Mouse (Mus musculus) liver, postnatal 0 days (tissue): ENCODE measurements around the gene Zfand6. TPM values are rescaled to one million over a fixed set of nuclear protein-coding genes. Genes with fewer than 3 reads are reported as not detected.

Experiments used
- ATAC-seq: fragments of 200-750 bp; cut with Nextera tagmentation; 2 replicates; pipeline ENCODE4 v1.8.0; 2017; ENCODE audit warnings: mild to moderate bottlenecking, moderate library complexity
- DNase-seq: peaks from one replicate; pipeline ENCODE4 v3.0.0-alpha.2; 2016
- H3K27ac ChIP-seq: fragments of 300-500 bp; sonication (generic); 2 replicates; pipeline ENCODE4 v1.5.1; 2014; ENCODE audit warnings: antibody characterized with exemption, moderate library complexity, mild to moderate bottlenecking, low read depth
- H3K27me3 ChIP-seq: fragments of 300-500 bp; sonication (generic); 2 replicates; pipeline ENCODE4 v1.6.1; 2014; ENCODE audit warnings: low read length, control low read depth, mixed read lengths; ENCODE audit not compliant: insufficient read depth
- H3K36me3 ChIP-seq: fragments of 300-500 bp; sonication (generic); replicated peaks from 2 replicates; pipeline ENCODE4 v1.6.1; 2014; ENCODE audit warnings: mild to moderate bottlenecking, control low read depth, low read length, moderate library complexity, mixed read lengths; ENCODE audit not compliant: insufficient read depth
- H3K4me1 ChIP-seq: fragments of 300-500 bp; sonication (generic); 2 replicates; pipeline ENCODE4 v1.6.1; 2014; ENCODE audit warnings: antibody characterized with exemption, mild to moderate bottlenecking, control low read depth; ENCODE audit not compliant: insufficient read depth
- H3K4me2 ChIP-seq: fragments of 300-500 bp; sonication (generic); 2 replicates; pipeline ENCODE4 v1.6.1; 2014; ENCODE audit warnings: low read depth, mild to moderate bottlenecking, low read length, moderate library complexity, mixed read lengths
- H3K4me3 ChIP-seq: fragments of 300-500 bp; sonication (generic); 2 replicates; pipeline ENCODE4 v1.5.1; 2014; ENCODE audit warnings: low read depth, low read length
- H3K9ac ChIP-seq: fragments of 300-500 bp; sonication (generic); replicated peaks from 2 replicates; pipeline ENCODE4 v1.6.1; 2014; ENCODE audit warnings: mild to moderate bottlenecking, moderate library complexity
- H3K9me3 ChIP-seq: fragments of 300-500 bp; sonication (generic); 2 replicates; pipeline ENCODE4 v1.6.1; 2016; ENCODE audit warnings: mild to moderate bottlenecking, control low read depth, low read length, mixed read lengths
- CTCF ChIP-seq: sonication (generic); IDR thresholded peaks from 2 replicates; pipeline ENCODE4 v1.5.1; 2016; ENCODE audit warnings: antibody characterized with exemption, low read depth
- EP300 ChIP-seq: IDR thresholded peaks from 2 replicates; pipeline ENCODE4 v1.6.1; 2016; ENCODE audit warnings: antibody characterized with exemption, low read depth, mild to moderate bottlenecking
- WGBS: fragments of 180-500 bp; shearing (Covaris S2); extraction: QIAGEN DNeasy Blood & Tissue Kit; methylation state at CpG from one replicate; pipeline ENCODE4 v1.1.7; 2014; ENCODE audit not compliant: insufficient replicate concordance; 5-methylcytosine and 5-hydroxymethylcytosine counted together
- polyA plus RNA-seq: library from polyadenylated mRNA; unstranded; fragments of >200 nt; fragmentation: Nextera tagmentation; extraction: Ambion mirVana; gene quantifications from 2 replicates; pipeline ENCODE4 v1.2.1, GENCODE M21; 2015

The Zfand6 gene
- polyA plus RNA-seq, 1 experiment from 2014 or later = 160 TPM

DNA sequence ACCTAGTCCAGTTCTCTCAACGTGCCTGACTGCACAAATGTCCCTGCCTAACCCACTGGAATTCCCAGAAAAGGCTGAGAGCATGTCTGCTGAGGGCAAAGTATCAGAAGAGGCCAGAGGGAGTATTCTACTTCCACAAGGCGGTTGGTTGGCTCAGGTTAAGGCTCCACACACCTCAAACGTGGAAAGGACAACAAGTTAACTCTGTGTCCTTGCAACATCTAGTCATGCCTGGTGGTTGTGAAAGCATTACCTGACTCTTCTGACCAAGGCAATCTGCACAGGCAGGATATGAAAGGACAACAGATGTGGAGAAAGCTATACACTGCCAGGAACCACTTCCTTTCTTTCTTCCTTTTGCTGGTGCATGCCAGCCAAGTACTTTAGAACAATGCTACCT, 85.3 kb downstream of the Zfand6 start:
- Histone ChIP-seq H3K27me3 (no peaks in the 10 kb centered on the region), H3K9me3 (no peaks in the 10 kb centered on the region), H3K4me3 (peak overlapping the region; percentile 65), H3K4me1 (peaks cover 25% of the 10 kb centered on the region), H3K4me2 (peak overlapping the region; percentile 95), H3K36me3 (0 out of 2 replicates have a peak, but pooled peaks cover 5% of the 10 kb centered on the region), H3K9ac (peak overlapping the region; percentile 79), H3K27ac (peak overlapping the region; percentile 97)
- ATAC-seq (peak; percentile 60), DNase-seq (peak; percentile 63)
- WGBS = 39% methylated on average over 3 of the region's 3 CpGs
- TF ChIP-seq EP300 (peak; percentile 94), CTCF (no peak)

DNA sequence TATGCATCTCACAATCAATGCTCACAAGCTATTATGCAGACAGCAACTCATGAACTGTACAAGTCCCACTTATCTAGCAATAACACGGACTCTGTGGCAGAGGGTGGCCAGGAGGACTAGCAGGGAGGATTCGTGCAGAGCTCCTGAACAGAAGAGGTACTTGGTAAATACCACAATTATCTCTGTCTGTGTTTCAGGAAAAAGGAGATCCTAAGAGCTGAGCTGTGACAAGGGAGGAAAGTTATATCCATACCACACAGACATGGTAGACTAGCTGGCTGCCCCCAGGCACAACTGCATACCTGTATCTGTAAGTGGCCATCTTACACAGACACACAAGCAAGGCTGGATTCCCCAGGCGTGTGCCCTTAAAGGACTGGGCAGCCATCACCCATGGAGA, 88.4 kb downstream of the Zfand6 start:
- Histone ChIP-seq H3K36me3 (0 out of 2 replicates have a peak, but pooled peaks cover 8% of the 10 kb centered on the region), H3K9ac (no peak overlapping the region), H3K27me3 (no peaks in the 10 kb centered on the region), H3K9me3 (no peaks in the 10 kb centered on the region), H3K4me3 (no peak overlapping the region), H3K4me2 (0 out of 2 replicates have a peak overlapping the region, but pooled peaks have one; percentile 22), H3K27ac (no peak overlapping the region), H3K4me1 (peaks cover 17% of the 10 kb centered on the region)
- TF ChIP-seq EP300 = no peak
- TF ChIP-seq CTCF = no peak
- DNase-seq = no peak
- WGBS = 70% methylated on average over 3 of the region's 3 CpGs
- ATAC-seq = no peak

DNA sequence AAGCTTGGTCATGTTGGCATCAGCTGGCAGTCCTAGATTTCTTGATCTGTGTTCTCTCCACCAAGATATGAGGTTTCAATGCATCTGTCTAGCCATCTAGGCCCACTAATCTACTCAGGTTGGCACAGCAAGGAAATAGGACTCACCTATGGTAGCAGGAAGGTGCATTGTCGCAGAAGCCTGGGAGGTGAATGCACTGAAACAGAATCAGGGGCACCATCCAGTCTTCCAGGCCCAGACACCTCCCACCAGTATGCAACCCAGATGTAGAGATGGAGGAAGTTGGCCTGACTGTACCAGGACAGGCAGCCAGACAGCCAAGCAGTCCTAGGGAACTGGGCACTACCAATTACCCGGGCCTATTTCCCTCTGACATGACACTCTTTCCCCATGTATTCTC, 89.1 kb downstream of the Zfand6 start:
- no peak for TF ChIP-seq EP300
- TF ChIP-seq CTCF = no peak
- H3K4me2 ChIP-seq = no peak overlapping the region
- no peak for DNase-seq
- H3K4me1 ChIP-seq = peaks cover 10% of the 10 kb centered on the region
- no peak overlapping the region for H3K27ac ChIP-seq
- H3K9me3 ChIP-seq = no peaks in the 10 kb centered on the region
- WGBS = 70% methylated on average over 2 of the region's 2 CpGs
- no peaks in the 10 kb centered on the region for H3K27me3 ChIP-seq
- no peak overlapping the region for H3K4me3 ChIP-seq
- no peak overlapping the region for H3K9ac ChIP-seq
- no peak for ATAC-seq
- H3K36me3 ChIP-seq = 0 out of 2 replicates have a peak, but pooled peaks cover 11% of the 10 kb centered on the region

DNA sequence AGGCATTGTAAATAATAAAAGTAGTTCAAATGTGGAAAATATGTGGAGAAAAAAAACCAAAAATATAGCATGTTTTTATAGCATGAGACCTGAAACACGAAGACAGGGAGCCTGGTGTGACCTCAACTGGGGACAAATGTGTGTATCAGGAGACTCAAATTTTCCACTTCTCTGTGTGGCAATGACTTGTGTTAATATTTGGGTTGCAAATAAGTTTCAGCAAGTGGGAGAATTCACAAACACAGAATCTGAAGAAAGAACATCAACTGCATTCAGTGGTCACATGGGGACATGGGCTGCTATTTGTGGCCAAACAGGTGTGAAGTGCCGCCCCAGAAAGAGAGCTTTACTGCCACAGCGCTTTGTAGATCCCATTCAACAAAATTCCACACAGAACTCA, 93.1 kb downstream of the Zfand6 start:
- no peak overlapping the region for H3K4me3 ChIP-seq
- ATAC-seq = peak; percentile 16; the same call in 1 of the 2 replicates
- H3K36me3 ChIP-seq = 0 out of 2 replicates have a peak, but pooled peaks cover 27% of the 10 kb centered on the region
- H3K9me3 ChIP-seq = no peaks in the 10 kb centered on the region
- no peak overlapping the region for H3K4me2 ChIP-seq
- 0 out of 2 replicates have a peak, but pooled peaks cover under 1% of the 10 kb centered on the region for H3K4me1 ChIP-seq
- 72% methylated on average over 3 of the region's 3 CpGs for WGBS
- H3K27me3 ChIP-seq = no peaks in the 10 kb centered on the region
- TF ChIP-seq EP300 (no peak), CTCF (no peak)
- H3K27ac ChIP-seq = no peak overlapping the region
- no peak for DNase-seq
- no peak overlapping the region for H3K9ac ChIP-seq

DNA sequence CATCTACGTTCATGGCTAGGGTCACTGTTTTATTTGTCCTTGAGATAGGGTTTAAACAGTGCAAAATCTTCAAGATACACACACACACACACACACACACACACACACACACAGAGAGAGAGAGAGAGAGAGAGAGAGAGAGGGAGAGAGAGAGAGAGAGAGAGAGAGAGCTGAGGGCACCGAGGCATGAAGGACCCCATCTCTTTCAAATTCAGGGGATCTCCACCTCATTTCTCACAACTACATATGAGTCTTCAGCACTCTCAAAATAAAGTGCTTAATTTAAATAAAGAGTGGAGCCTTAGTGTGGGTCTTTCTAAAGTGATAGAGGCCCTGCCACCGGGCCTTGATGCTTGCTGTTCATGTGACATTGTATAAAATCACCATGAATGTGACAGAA, 93.8 kb downstream of the Zfand6 start:
- H3K9me3 ChIP-seq = no peaks in the 10 kb centered on the region
- ATAC-seq (no peak), DNase-seq (no peak)
- H3K27ac ChIP-seq = no peak overlapping the region
- no peaks in the 10 kb centered on the region for H3K4me1 ChIP-seq
- H3K4me2 ChIP-seq = no peak overlapping the region
- no peak overlapping the region for H3K9ac ChIP-seq
- TF ChIP-seq CTCF (no peak), EP300 (no peak)
- 0 out of 2 replicates have a peak, but pooled peaks cover 27% of the 10 kb centered on the region for H3K36me3 ChIP-seq
- H3K4me3 ChIP-seq = no peak overlapping the region
- WGBS = 76% methylated on average over 3 of the region's 3 CpGs
- no peaks in the 10 kb centered on the region for H3K27me3 ChIP-seq

DNA sequence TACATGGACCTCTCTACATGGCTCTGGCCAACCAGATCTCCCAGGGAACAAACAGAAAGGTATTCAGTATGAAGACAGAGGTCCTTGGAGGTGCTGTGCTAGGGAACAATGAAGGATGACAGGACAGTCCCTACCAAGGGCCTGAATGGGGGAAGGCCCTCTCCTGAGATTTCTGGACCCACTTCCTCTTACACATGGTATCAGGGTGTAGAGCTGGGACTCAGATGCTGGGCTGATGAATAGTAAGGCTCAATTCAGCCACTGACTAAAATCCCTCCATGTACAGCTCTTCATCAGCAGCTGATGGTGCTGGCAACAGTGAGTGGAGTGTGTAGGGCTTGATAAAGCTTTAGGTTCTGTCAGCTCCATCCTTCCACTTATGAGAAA, 94.8 kb downstream of the Zfand6 start:
- H3K4me3 ChIP-seq = no peak overlapping the region
- H3K27ac ChIP-seq = no peak overlapping the region
- no peaks in the 10 kb centered on the region for H3K4me1 ChIP-seq
- no peaks in the 10 kb centered on the region for H3K27me3 ChIP-seq
- DNase-seq = no peak
- H3K9ac ChIP-seq = no peak overlapping the region
- TF ChIP-seq CTCF (no peak), EP300 (no peak)
- peak; percentile 2; the same call in 1 of the 2 replicates for ATAC-seq
- H3K4me2 ChIP-seq = no peak overlapping the region
- H3K9me3 ChIP-seq = no peaks in the 10 kb centered on the region
- H3K36me3 ChIP-seq = 0 out of 2 replicates have a peak, but pooled peaks cover 29% of the 10 kb centered on the region
